Mouse (Mus musculus) E14TG2a.4 (cell line): Measurements from ENCODE around the gene Ifnl2.

Experiments
- CTCF ChIP-seq: conservative IDR thresholded peaks from 2 replicates; pipeline ENCODE4 v1.5.1; 2014; ENCODE audit warnings: low read length
- NANOG ChIP-seq: IDR thresholded peaks from 2 replicates; pipeline ENCODE4 v1.6.1; 2014; ENCODE audit warnings: borderline replicate concordance, low read length, mixed read lengths

- TF ChIP-seq CTCF (no peak; the same call in 1 of the 2 replicates), NANOG (no peak)
Observed at GRCm38 (mm10) chr7:28476191-28476590, 34.1 kb downstream of the Ifnl2 start.
